Mouse (Mus musculus) mouse trophoblast stem cell (cell line): ENCODE measurements around the gene Gm20835.
"Not testable (repeated sequence)": the region's sequence is repeated elsewhere in the genome, so short reads cannot be mapped to it uniquely, and the experiment has no call there.

Experiments used
- in situ Hi-C, 2 experiments: fragments of 300-500 bp; cut with MseI, MboI; formaldehyde crosslinking; loops; 2 replicates in 1 of 2; 3 replicates in 1 of 2; pipeline ENCODE4 v1.15.1; 2025

Gm20835 gene

GRCm38 (mm10) chrY:36735190-36735589, at the start of gene Gm20835:
Gm20835 (minus strand) TSS chrY:36735290.
- in situ Hi-C loops: not testable (repeated sequence)
